Mouse (Mus musculus) thymus, adult 2 months (tissue): Measurements from ENCODE around the gene Mamld1. TPM values are rescaled to one million over a fixed set of nuclear protein-coding genes. Genes with fewer than 3 reads are reported as not detected.

Source experiments
- DNase-seq: peaks from one replicate; pipeline ENCODE4 v3.0.0; 2021
- H3K27ac ChIP-seq: fragments of 200-500 bp; 2 replicates; pipeline ENCODE4 v1.5.1; 2012; ENCODE audit warnings: low read length, control low read depth; ENCODE audit not compliant: control insufficient read depth, insufficient read depth
- H3K27me3 ChIP-seq: fragments of 200-500 bp; 2 replicates; pipeline ENCODE4 v1.6.1; 2012; ENCODE audit warnings: mild to moderate bottlenecking, low read length, moderate library complexity, mixed read lengths; ENCODE audit not compliant: control insufficient read depth, insufficient read depth
- H3K36me3 ChIP-seq: fragments of 200-500 bp; 2 replicates; pipeline ENCODE4 v1.6.1; 2012; ENCODE audit warnings: mild to moderate bottlenecking, low read length, moderate library complexity; ENCODE audit not compliant: control insufficient read depth, insufficient read depth
- H3K4me1 ChIP-seq: fragments of 200-500 bp; replicated peaks from 2 replicates; pipeline ENCODE4 v1.6.1; 2012; ENCODE audit warnings: low read length; ENCODE audit not compliant: control insufficient read depth, insufficient read depth
- H3K4me3 ChIP-seq: fragments of 200-500 bp; 2 replicates; pipeline ENCODE4 v1.5.1; 2012; ENCODE audit warnings: mild to moderate bottlenecking, low read length, control low read depth, moderate library complexity; ENCODE audit not compliant: control insufficient read depth, insufficient read depth
- CTCF ChIP-seq: fragments of 200-500 bp; IDR thresholded peaks from 2 replicates; pipeline ENCODE4 v1.5.1; 2012; ENCODE audit warnings: mild to moderate bottlenecking, control low read depth, low read length, moderate library complexity, borderline replicate concordance; ENCODE audit not compliant: control insufficient read depth, poor library complexity, insufficient read depth; ENCODE audit errors: extremely low read depth
- POLR2A ChIP-seq: fragments of 200-500 bp; IDR thresholded peaks from 2 replicates; pipeline ENCODE4 v1.6.1; 2012; ENCODE audit warnings: mild to moderate bottlenecking, low read length, control low read depth, moderate library complexity; ENCODE audit not compliant: control insufficient read depth, poor library complexity, insufficient read depth; ENCODE audit errors: extremely low read depth
- WGBS: fragments of 180-500 bp; shearing (Covaris S2); methylation state at CpG from one replicate; pipeline ENCODE4 v1.1.7; 2018; 5-methylcytosine and 5-hydroxymethylcytosine counted together
- polyA plus RNA-seq: library from polyadenylated mRNA; depleted of rRNA; stranded (reverse); fragments of >200 nt; gene quantifications from 2 replicates; pipeline ENCODE4 v1.2.3, GENCODE M21; 2012; rRNA removed

Gene Mamld1
- polyA plus RNA-seq, 1 experiment = 2.5 TPM

GRCm38 (mm10) chrX:71204776-71205175, 154.7 kb downstream of the Mamld1 start:
- H3K36me3 ChIP-seq = no peaks in the 10 kb centered on the region
- TF ChIP-seq CTCF = no peak
- TF ChIP-seq POLR2A = no peak
- 95% methylated on average over 2 of the region's 2 CpGs for WGBS
- no peak overlapping the region for H3K27ac ChIP-seq
- no peaks in the 10 kb centered on the region for H3K4me1 ChIP-seq
- H3K4me3 ChIP-seq = no peak overlapping the region
- DNase-seq = no peak
- no peaks in the 10 kb centered on the region for H3K27me3 ChIP-seq

Other genes with a start within 250 kb of the Mamld1 start
- 1.9 and 2.4 TPM in 2 replicates for gene Mtm1, start 160.5 kb downstream of the Mamld1 start, polyA plus RNA-seq